Comparison of ENCODE assay signal across 13 mouse cellular contexts in genomic region chr16:88635142-88635541, GRCm38 (mm10). TPM values are rescaled to one million over a fixed set of nuclear protein-coding genes. Genes with fewer than 3 reads are reported as not detected.
DNase-seq lines count a peak whose midpoint lies in the region; ATAC-seq lines count a peak whose summit lies in the region.
"Had no signal": no experiment of that assay in that cellular context is flagged by ENCODE, and none has a peak within 500 bp of the region (broad histone marks: within the 10 kb centered on the region; RNA-seq: fewer than 3 reads in every experiment).

No protein-coding gene starts in this region.

- peak; percentile 75 for ATAC-seq in forebrain, embryonic 13.5 days
- ATAC-seq in forebrain, embryonic 11.5 days (replicated peaks; ENCODE audit: low FRiP score): no peak
- ATAC-seq in kidney, embryonic 16.5 days (ENCODE audit: low FRiP score, low TSS enrichment): no peak

- no peaks in the 10 kb centered on the region for H3K27me3 ChIP-seq in forebrain, embryonic 13.5 days
- H3K27me3 ChIP-seq in forebrain, embryonic 11.5 days (ENCODE audit: control insufficient read depth, insufficient read depth, low read length): no peaks in the 10 kb centered on the region
- H3K27me3 ChIP-seq in kidney, embryonic 16.5 days (ENCODE audit: insufficient read depth, low read length): no peaks in the 10 kb centered on the region

- no peak overlapping the region for H3K27ac ChIP-seq in forebrain, embryonic 13.5 days
- no peak overlapping the region for H3K27ac ChIP-seq in forebrain, embryonic 11.5 days (ENCODE audit: low read depth, low read length)
- H3K27ac ChIP-seq in kidney, embryonic 16.5 days (ENCODE audit: low read length): no peak overlapping the region

- no peak overlapping the region for H3K4me3 ChIP-seq in forebrain, embryonic 13.5 days
- H3K4me3 ChIP-seq in forebrain, embryonic 11.5 days (ENCODE audit: low read depth, low read length): no peak overlapping the region
- H3K4me3 ChIP-seq in kidney, embryonic 16.5 days (ENCODE audit: low read length): no peak overlapping the region
- H3K4me3 ChIP-seq: erythroblast, embryonic 14.5 days had no signal

- 70% methylated on average over 4 of the region's 4 CpGs for WGBS in forebrain, embryonic 13.5 days
- WGBS in forebrain, embryonic 11.5 days: 75% methylated on average over 4 of the region's 4 CpGs
- 31% methylated on average over 4 of the region's 4 CpGs for WGBS in kidney, embryonic 16.5 days

- H3K4me2 ChIP-seq in forebrain, embryonic 13.5 days: no peak overlapping the region
- H3K4me2 ChIP-seq in forebrain, embryonic 11.5 days (ENCODE audit: low read depth, low read length, severe bottlenecking): no peak overlapping the region
- no peak overlapping the region for H3K4me2 ChIP-seq in kidney, embryonic 16.5 days (replicated peaks; ENCODE audit: low read depth, low read length)

- H3K9me3 ChIP-seq in forebrain, embryonic 13.5 days (replicated peaks): no peaks in the 10 kb centered on the region
- H3K9me3 ChIP-seq in forebrain, embryonic 11.5 days (ENCODE audit: control insufficient read depth, low read length): no peaks in the 10 kb centered on the region
- no peaks in the 10 kb centered on the region for H3K9me3 ChIP-seq in kidney, embryonic 16.5 days (ENCODE audit: low read length)

- DNase-seq in forebrain, embryonic 11.5 days (ENCODE audit: low spot score): no peak
- DNase-seq in kidney, adult 11 months: peak; percentile 55
- peak; percentile 62 for DNase-seq in retina, postnatal 1 day
- no peak for DNase-seq in retina, embryonic 14.5 days (ENCODE audit: low spot score)
- peak; percentile 22 for DNase-seq in mesoderm, embryonic 11.5 days (ENCODE audit: low read depth, low spot score)
- DNase-seq in cerebellum, adult 9-11 months: no peak
- DNase-seq: gastrocnemius, postnatal 14 days; thymus, postnatal 14 days had no signal

- no peaks in the 10 kb centered on the region for H3K4me1 ChIP-seq in forebrain, embryonic 13.5 days
- H3K4me1 ChIP-seq in forebrain, embryonic 11.5 days (replicated peaks; ENCODE audit: control insufficient read depth, insufficient read depth, low read length): no peaks in the 10 kb centered on the region
- no peaks in the 10 kb centered on the region for H3K4me1 ChIP-seq in kidney, embryonic 16.5 days (ENCODE audit: insufficient read depth, low read length)

- no peak overlapping the region for H3K9ac ChIP-seq in forebrain, embryonic 13.5 days
- H3K9ac ChIP-seq in forebrain, embryonic 11.5 days (ENCODE audit: low read length): no peak overlapping the region
- H3K9ac ChIP-seq in kidney, embryonic 16.5 days (replicated peaks; ENCODE audit: low read length): no peak overlapping the region

- H3K36me3 ChIP-seq in forebrain, embryonic 13.5 days (ENCODE audit: poor library complexity, severe bottlenecking): no peaks in the 10 kb centered on the region
- no peaks in the 10 kb centered on the region for H3K36me3 ChIP-seq in forebrain, embryonic 11.5 days (ENCODE audit: control insufficient read depth, insufficient read depth, low read length)
- no peaks in the 10 kb centered on the region for H3K36me3 ChIP-seq in kidney, embryonic 16.5 days (ENCODE audit: insufficient read depth, low read length)

RNA-seq across cellular contexts. Expression of gene 2310079G19Rik, which starts 7.7 kb away (rescaled TPM):
- not detected in 2 replicates for polyA plus RNA-seq in forebrain, embryonic 13.5 days (2015; fragmentation: Nextera tagmentation; extraction: Ambion mirVana)
- polyA plus RNA-seq in forebrain, embryonic 11.5 days (2014; fragmentation: Nextera tagmentation; extraction: Ambion mirVana): not detected in 2 replicates
- not detected in 2 replicates for polyA plus RNA-seq in kidney, embryonic 16.5 days (2015; fragmentation: Nextera tagmentation; extraction: Ambion mirVana)
- polyA plus RNA-seq: cerebellum, adult 2 months; erythroblast, embryonic 14.5 days; limb, embryonic 14.5 days had no signal

RNA-seq across cellular contexts. Expression of gene Krtap26-1, which starts 12.5 kb away (rescaled TPM):
- polyA plus RNA-seq in forebrain, embryonic 13.5 days (2015; fragmentation: Nextera tagmentation; extraction: Ambion mirVana): not detected in 2 replicates
- not detected in 2 replicates for polyA plus RNA-seq in forebrain, embryonic 11.5 days (2014; fragmentation: Nextera tagmentation; extraction: Ambion mirVana)
- polyA plus RNA-seq in kidney, embryonic 16.5 days (2015; fragmentation: Nextera tagmentation; extraction: Ambion mirVana): not detected in 2 replicates
- polyA plus RNA-seq: cerebellum, adult 2 months; erythroblast, embryonic 14.5 days; limb, embryonic 14.5 days had no signal

RNA-seq across cellular contexts. Expression of gene Krtap24-1, which starts 23.1 kb away (rescaled TPM):
- not detected in 2 replicates for polyA plus RNA-seq in forebrain, embryonic 13.5 days (2015; fragmentation: Nextera tagmentation; extraction: Ambion mirVana)
- not detected in 2 replicates for polyA plus RNA-seq in forebrain, embryonic 11.5 days (2014; fragmentation: Nextera tagmentation; extraction: Ambion mirVana)
- polyA plus RNA-seq in kidney, embryonic 16.5 days (2015; fragmentation: Nextera tagmentation; extraction: Ambion mirVana): not detected in 2 replicates
- polyA plus RNA-seq: cerebellum, adult 2 months; erythroblast, embryonic 14.5 days; limb, embryonic 14.5 days had no signal

RNA-seq across cellular contexts. Expression of gene Krtap27-1, which starts 36.3 kb away (rescaled TPM):
- polyA plus RNA-seq in forebrain, embryonic 13.5 days (2015; fragmentation: Nextera tagmentation; extraction: Ambion mirVana): not detected in 2 replicates
- polyA plus RNA-seq in forebrain, embryonic 11.5 days (2014; fragmentation: Nextera tagmentation; extraction: Ambion mirVana): not detected in 2 replicates
- not detected in 2 replicates for polyA plus RNA-seq in kidney, embryonic 16.5 days (2015; fragmentation: Nextera tagmentation; extraction: Ambion mirVana)
- polyA plus RNA-seq: cerebellum, adult 2 months; erythroblast, embryonic 14.5 days; limb, embryonic 14.5 days had no signal

Comparison
In these comparisons a context has a peak if more than half of its experiments do, and no peak if none do; other contexts are left out.
1. DNase-seq: peak in kidney, adult 11 months (single experiment), retina, postnatal 1 day (single experiment) and mesoderm, embryonic 11.5 days (single experiment); none in forebrain, embryonic 11.5 days (single experiment), retina, embryonic 14.5 days (single experiment) and cerebellum, adult 9-11 months (single experiment).